Mouse (Mus musculus) limb, embryonic 14.5 days (tissue): Measurements from ENCODE around the gene Sh3bp1. TPM values are rescaled to one million over a fixed set of nuclear protein-coding genes. Genes with fewer than 3 reads are reported as not detected.

ENCODE experiments used
- ATAC-seq: fragments of 200-750 bp; cut with Nextera tagmentation; 2 replicates; pipeline ENCODE4 v1.8.0; 2017; ENCODE audit warnings: low read depth, moderate number of reproducible peaks, moderate TSS enrichment; ENCODE audit not compliant: low FRiP score
- DNase-seq: peaks from one replicate; pipeline ENCODE4 v3.0.0-alpha.2; 2015; ENCODE audit warnings: low spot score
- H3K27ac ChIP-seq: fragments of 300-500 bp; sonication (generic); replicated peaks from 2 replicates; pipeline ENCODE4 v1.5.1; 2014; ENCODE audit warnings: low read depth, mild to moderate bottlenecking, low read length, moderate library complexity, mixed read lengths
- H3K27me3 ChIP-seq: fragments of 300-500 bp; sonication (generic); 2 replicates; pipeline ENCODE4 v1.6.1; 2014; ENCODE audit warnings: low read length, mixed read lengths; ENCODE audit not compliant: control insufficient read depth, insufficient read depth
- H3K36me3 ChIP-seq: fragments of 300-500 bp; sonication (generic); 2 replicates; pipeline ENCODE4 v1.6.1; 2014; ENCODE audit warnings: mild to moderate bottlenecking, low read length, moderate library complexity, mixed read lengths; ENCODE audit not compliant: control insufficient read depth, insufficient read depth
- H3K4me1 ChIP-seq: fragments of 300-500 bp; sonication (generic); 2 replicates; pipeline ENCODE4 v1.6.1; 2014; ENCODE audit warnings: antibody characterized with exemption, low read length, mixed read lengths; ENCODE audit not compliant: control insufficient read depth, insufficient read depth
- H3K4me2 ChIP-seq: fragments of 300-500 bp; sonication (generic); replicated peaks from 2 replicates; pipeline ENCODE4 v1.6.1; 2014; ENCODE audit warnings: low read depth, mild to moderate bottlenecking, low read length, moderate library complexity; ENCODE audit not compliant: severe bottlenecking
- H3K4me3 ChIP-seq: fragments of 300-500 bp; sonication (generic); replicated peaks from 2 replicates; pipeline ENCODE4 v1.5.1; 2014; ENCODE audit warnings: low read length
- H3K9ac ChIP-seq: fragments of 300-500 bp; sonication (generic); 2 replicates; pipeline ENCODE4 v1.6.1; 2014; ENCODE audit warnings: mild to moderate bottlenecking, low read depth, low read length, moderate library complexity; ENCODE audit not compliant: severe bottlenecking
- H3K9me3 ChIP-seq: fragments of 300-500 bp; sonication (generic); 2 replicates; pipeline ENCODE4 v1.6.1; 2016; ENCODE audit warnings: low read length; ENCODE audit not compliant: control insufficient read depth
- POLR2A ChIP-seq: fragments of 200-500 bp; IDR thresholded peaks from 2 replicates; pipeline ENCODE4 v1.8.0; 2012; ENCODE audit warnings: inconsistent platforms, mild to moderate bottlenecking, moderate library complexity, borderline replicate concordance; ENCODE audit not compliant: insufficient read depth, insufficient read length; ENCODE audit errors: extremely low read depth
- WGBS: fragments of 180-500 bp; shearing (Covaris S2); extraction: QIAGEN DNeasy Blood & Tissue Kit; methylation state at CpG from one replicate; pipeline ENCODE4 v1.1.7; 2014; 5-methylcytosine and 5-hydroxymethylcytosine counted together
- polyA plus RNA-seq, 2 experiments: library from polyadenylated mRNA; depleted of rRNA in 1 of 2; stranded (reverse) in 1 of 2; unstranded in 1 of 2; fragments of >200 nt; fragmentation: Nextera tagmentation in 1 of 2; extraction: Ambion mirVana in 1 of 2; gene quantifications; 2 replicates each; pipeline versions ENCODE4 v1.2.1 to v1.2.3; 2012 to 2014

The Sh3bp1 gene
- polyA plus RNA-seq, 2 experiments = 51.7 to 127 TPM

- H3K27ac ChIP-seq = no peak overlapping the region
- WGBS = 40% methylated on average over 9 of the region's 9 CpGs
- DNase-seq (no peak), ATAC-seq (no peak)
- no peak overlapping the region for H3K9ac ChIP-seq
- H3K4me1 ChIP-seq = peaks cover 21% of the 10 kb centered on the region
- no peak overlapping the region for H3K4me3 ChIP-seq
- no peak overlapping the region for H3K4me2 ChIP-seq
- no peaks in the 10 kb centered on the region for H3K27me3 ChIP-seq
- no peaks in the 10 kb centered on the region for H3K9me3 ChIP-seq
- peaks cover 49% of the 10 kb centered on the region for H3K36me3 ChIP-seq
- no peak for TF ChIP-seq POLR2A
These were observed 12.5 kb downstream of the Sh3bp1 start for GRCm38 (mm10) chr15:78912040-78912439.

- Histone ChIP-seq H3K9me3 (no peaks in the 10 kb centered on the region), H3K36me3 (peaks cover 44% of the 10 kb centered on the region), H3K4me2 (peak within 1 kb of the TSS; percentile 94), H3K9ac (peak within 1 kb of the TSS; percentile 71), H3K27ac (peak within 1 kb of the TSS; percentile 86), H3K4me1 (peaks cover 21% of the 10 kb centered on the region), H3K27me3 (no peaks in the 10 kb centered on the region), H3K4me3 (peak within 1 kb of the TSS; percentile 69)
- DNase-seq (peak; percentile 99), ATAC-seq (peak; percentile 94)
- peak; percentile 74; the same call in 1 of the 2 replicates for TF ChIP-seq POLR2A
- under 1% methylated on average over 43 of the region's 51 CpGs for WGBS
These were observed 14.1 kb downstream of the Sh3bp1 start, which contains the start of gene Pdxp for GRCm38 (mm10) chr15:78913632-78914090. TSS of gene Pdxp (plus strand) at chr15:78913919.

GRCm38 (mm10) chr15:78914091-78914822 is 14.7 kb downstream of the Sh3bp1 start:
- WGBS = 3% methylated on average over 56 of the region's 87 CpGs
- no peaks in the 10 kb centered on the region for H3K27me3 ChIP-seq
- peak overlapping the region; percentile 69 for H3K4me3 ChIP-seq
- H3K4me1 ChIP-seq = peaks cover 21% of the 10 kb centered on the region
- H3K9me3 ChIP-seq = no peaks in the 10 kb centered on the region
- no peak for TF ChIP-seq POLR2A
- H3K27ac ChIP-seq = peak overlapping the region; percentile 86
- peaks cover 41% of the 10 kb centered on the region for H3K36me3 ChIP-seq
- DNase-seq = no peak
- H3K4me2 ChIP-seq = peak overlapping the region; percentile 94
- ATAC-seq = peak; percentile 45
- H3K9ac ChIP-seq = peak overlapping the region; percentile 71

- Histone ChIP-seq H3K36me3 (peaks cover 36% of the 10 kb centered on the region), H3K27me3 (no peaks in the 10 kb centered on the region), H3K9me3 (no peaks in the 10 kb centered on the region), H3K4me3 (peak overlapping the region; percentile 69), H3K9ac (peak overlapping the region; percentile 71), H3K27ac (no peak overlapping the region), H3K4me1 (peaks cover 21% of the 10 kb centered on the region), H3K4me2 (peak overlapping the region; percentile 94)
- 46% methylated on average over 8 of the region's 8 CpGs for WGBS
- DNase-seq (no peak), ATAC-seq (no peak)
- TF ChIP-seq POLR2A = no peak
These were observed 15.5 kb downstream of the Sh3bp1 start for GRCm38 (mm10) chr15:78914823-78915659.

- DNase-seq = peak; percentile 83
- Histone ChIP-seq H3K4me1 (peaks cover 21% of the 10 kb centered on the region), H3K27ac (no peak overlapping the region), H3K4me3 (peak overlapping the region; percentile 69), H3K27me3 (no peaks in the 10 kb centered on the region), H3K9me3 (no peaks in the 10 kb centered on the region), H3K9ac (0 out of 2 replicates have a peak overlapping the region, but pooled peaks have one; percentile 71), H3K36me3 (peaks cover 30% of the 10 kb centered on the region), H3K4me2 (peak overlapping the region; percentile 94)
- WGBS = 7% methylated on average over 8 of the region's 8 CpGs
- TF ChIP-seq POLR2A = no peak
- ATAC-seq = no peak
These were observed 16.1 kb downstream of the Sh3bp1 start for GRCm38 (mm10) chr15:78915660-78916017.
